Mouse (Mus musculus) urinary bladder, postnatal 14 days (tissue): Measurements from ENCODE around the gene Olfr518.

Source experiments
- DNase-seq: peaks from one replicate; pipeline ENCODE4 v3.0.0; 2021; ENCODE audit warnings: low spot score

The Olfr518 gene

DNA sequence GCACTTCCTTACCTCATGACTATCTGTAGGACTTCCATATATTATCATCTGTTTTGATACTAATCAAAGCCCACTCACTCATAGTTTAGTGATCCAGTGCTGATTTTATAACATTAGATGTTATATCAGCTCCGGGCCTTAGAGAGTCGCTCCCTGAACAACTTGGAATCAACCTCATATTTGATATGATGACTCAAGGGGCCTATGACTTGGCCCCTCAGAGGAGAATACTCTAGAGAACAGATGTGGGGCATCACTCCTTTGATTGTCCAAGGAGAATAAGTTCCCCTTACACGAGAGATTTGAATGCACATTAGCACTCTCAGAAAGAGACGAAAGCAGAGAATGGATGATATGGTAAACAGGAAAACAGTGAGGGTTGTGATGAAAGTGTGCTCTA lies at the start of gene Olfr518:
Gene Olfr518, minus strand, starts transcription at position 101 of the 400 bp plus-strand sequence.
- no peak for DNase-seq

GRCm38 (mm10) chr7:108933794-108934731 lies 49.3 kb upstream of the Olfr518 start, which contains the start of gene Eif3f:
Gene Eif3f, plus strand, starts transcription at chr7:108934417.
- peak; percentile 92 for DNase-seq

DNA sequence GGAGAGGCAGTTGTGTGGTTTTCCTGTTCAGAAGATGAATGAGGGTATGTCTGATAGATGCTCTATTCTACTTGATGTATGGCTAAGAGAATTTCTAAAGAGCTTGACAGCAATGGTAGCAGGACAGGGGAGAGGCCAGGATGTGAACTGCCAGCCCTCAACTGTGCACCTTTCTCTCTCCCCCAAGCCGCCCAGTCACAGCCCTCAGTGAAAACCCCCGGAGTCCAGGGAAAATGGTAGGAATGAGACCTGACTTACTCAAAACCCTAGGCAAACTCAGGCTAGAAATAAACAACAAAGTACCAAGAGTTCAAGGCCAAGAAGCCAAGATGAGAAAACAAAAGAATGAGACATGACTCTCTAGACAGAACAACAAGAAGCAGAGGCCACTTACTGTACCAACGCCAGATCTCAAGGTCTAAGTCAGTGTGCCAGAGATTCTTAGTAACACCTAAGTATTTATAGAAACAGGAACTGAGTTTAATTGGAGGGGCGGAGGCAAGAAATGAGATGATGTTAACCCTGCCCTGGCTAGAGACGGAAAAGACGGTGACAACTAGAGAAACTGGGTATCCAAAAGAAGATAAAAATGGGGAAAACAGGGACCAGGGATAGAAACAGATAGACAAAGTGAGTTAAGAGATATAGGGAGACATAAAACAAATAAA lies 45.1 kb upstream of the Olfr518 start, which contains the start of gene Nlrp10:
Gene Nlrp10, minus strand, starts transcription at position 453 of the 668 bp plus-strand sequence.
- no peak for DNase-seq

DNA sequence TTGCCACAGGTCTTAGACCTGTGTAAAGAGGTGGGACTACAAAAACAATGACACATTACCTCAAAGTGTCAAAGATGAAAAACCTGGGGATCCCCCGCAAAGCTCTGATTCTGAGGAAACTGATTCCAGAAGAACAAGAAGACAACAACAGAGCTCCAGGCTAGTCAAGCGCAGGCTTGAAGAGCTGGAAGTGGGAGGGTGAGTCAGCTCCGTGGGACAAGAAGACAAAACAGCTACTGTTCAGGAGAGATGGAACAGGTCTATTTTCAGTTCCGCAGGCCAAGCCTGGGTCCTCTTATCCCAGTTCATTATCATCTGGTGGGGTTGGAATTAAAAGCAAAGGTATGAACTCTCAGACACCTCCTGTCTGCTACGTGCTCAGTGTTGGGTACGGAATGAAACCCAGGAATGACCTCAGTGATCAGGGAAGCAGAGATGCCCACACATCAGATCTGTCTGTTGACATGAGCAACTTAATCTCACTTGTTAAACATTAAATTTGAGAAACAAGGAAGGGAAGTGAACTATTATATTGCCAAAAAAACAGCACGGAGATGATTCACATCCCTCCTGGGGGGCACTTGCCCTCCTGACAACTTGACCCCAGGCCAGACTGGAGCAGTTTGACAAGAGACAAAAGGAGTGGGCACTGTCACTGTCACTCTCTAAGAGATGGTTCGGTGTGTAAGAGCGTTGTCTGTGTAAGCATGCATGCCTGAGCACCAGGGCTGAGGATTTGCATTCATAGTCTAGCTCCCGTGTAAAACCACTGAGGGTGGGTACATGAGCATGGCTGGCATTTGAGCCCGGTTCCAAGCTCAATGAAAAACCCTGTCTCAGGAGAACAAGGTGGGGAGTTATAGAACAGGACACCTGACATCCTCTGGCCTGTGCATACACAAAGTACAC lies 43.7 kb upstream of the Olfr518 start:
- no peak for DNase-seq

GRCm38 (mm10) chr7:108927043-108927442 lies 42.2 kb upstream of the Olfr518 start:
- no peak for DNase-seq

GRCm38 (mm10) chr7:108903969-108904368 lies 19.2 kb upstream of the Olfr518 start:
- DNase-seq, result no peak

DNA sequence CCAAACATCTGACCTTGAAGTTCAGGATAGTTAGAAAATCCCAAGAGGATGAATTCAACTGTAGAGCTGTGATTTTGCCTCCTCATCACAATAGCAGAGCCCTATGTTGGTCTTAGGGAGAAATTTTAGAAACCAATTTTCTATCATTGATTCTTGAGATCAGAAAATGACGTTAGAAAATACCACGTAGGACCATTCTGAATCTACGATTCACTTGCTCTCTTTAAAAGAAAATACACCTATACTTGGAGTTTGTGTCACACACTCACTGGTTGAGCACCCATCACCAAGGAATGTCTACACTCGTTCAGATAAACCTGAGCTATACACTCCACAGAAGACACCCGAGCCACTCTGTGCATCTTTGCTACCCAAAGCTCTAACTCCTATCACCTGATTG lies 9.5 kb upstream of the Olfr518 start, which contains the start of gene Olfr519:
Gene Olfr519, minus strand, starts transcription at position 101 of the 400 bp plus-strand sequence.
- DNase-seq, result no peak

DNA sequence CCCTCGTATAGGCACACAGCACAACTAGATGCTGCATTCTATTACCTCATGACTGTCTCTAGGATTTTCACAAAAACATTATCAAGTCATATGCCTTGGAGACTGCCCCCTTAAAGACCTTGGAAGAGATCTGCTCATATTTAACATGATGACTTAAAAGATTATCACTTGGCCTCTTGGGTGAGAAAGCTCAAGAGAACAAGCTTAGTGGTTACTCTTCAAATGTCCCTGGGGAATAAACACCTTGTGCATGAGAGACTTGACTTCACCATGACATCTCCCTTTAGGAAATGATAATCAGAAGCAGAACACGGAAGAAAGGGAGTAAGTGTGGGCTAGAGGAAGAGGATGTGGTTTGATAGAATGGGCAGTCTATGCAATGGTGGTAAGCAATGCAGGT lies 12.5 kb downstream of the Olfr518 start, which contains the start of gene Olfr517:
Gene Olfr517, minus strand, starts transcription at position 101 of the 400 bp plus-strand sequence.
- DNase-seq, result no peak

- no peak for DNase-seq
Observed at GRCm38 (mm10) chr7:108850429-108850828, 34.4 kb downstream of the Olfr518 start, which contains the start of gene Olfr516. Gene Olfr516, minus strand, starts transcription at chr7:108850529.
